Mouse (Mus musculus) liver, embryonic 14.5 days (tissue): ENCODE measurements at regions not wholly inside any gene's neighbourhood (a gene's known extent, or its start where the extent isn't known, plus 50 kb on each side); places are given as distances from the start of the nearest gene placed in this dataset.

Experiments
- ATAC-seq: fragments of 200-750 bp; cut with Nextera tagmentation; 2 replicates; pipeline ENCODE4 v1.8.0; 2017; ENCODE audit warnings: moderate number of reproducible peaks, mild to moderate bottlenecking, moderate library complexity; ENCODE audit not compliant: insufficient read depth
- DNase-seq, 3 experiments: peaks; one replicate each; pipeline ENCODE4 v3.0.0-alpha.2; 2012 to 2013; ENCODE audit warnings: low read depth in 3 of 3, low spot score in 3 of 3
- H3K27ac ChIP-seq: fragments of 300-500 bp; sonication (generic); 2 replicates; pipeline ENCODE4 v1.5.1; 2014; ENCODE audit warnings: moderate library complexity, mild to moderate bottlenecking, control low read depth, inconsistent platforms
- H3K27me3 ChIP-seq: fragments of 300-500 bp; sonication (generic); 2 replicates; pipeline ENCODE4 v1.6.1; 2014; ENCODE audit warnings: mild to moderate bottlenecking, low read length, moderate library complexity; ENCODE audit not compliant: control insufficient read depth, insufficient read depth
- H3K36me3 ChIP-seq: fragments of 300-500 bp; sonication (generic); replicated peaks from 2 replicates; pipeline ENCODE4 v1.6.1; 2014; ENCODE audit warnings: low read depth; ENCODE audit not compliant: control insufficient read depth, insufficient read depth
- H3K4me1 ChIP-seq, 2 experiments: fragments of 200-500 bp in 1 of 2; fragments of 300-500 bp in 1 of 2; sonication (generic) in 1 of 2; replicated peaks; 2 replicates each; pipeline ENCODE4 v1.6.1; 2012 to 2014; ENCODE audit warnings: antibody characterized with exemption in 1 of 2, inconsistent platforms in 1 of 2, low read length in 1 of 2; ENCODE audit not compliant: control insufficient read depth in 2 of 2, insufficient read depth in 2 of 2
- H3K4me2 ChIP-seq: fragments of 300-500 bp; sonication (generic); 2 replicates; pipeline ENCODE4 v1.6.1; 2014; ENCODE audit warnings: low read depth, mild to moderate bottlenecking, control low read depth, moderate library complexity
- H3K4me3 ChIP-seq, 2 experiments: fragments of 200-500 bp in 1 of 2; fragments of 300-500 bp in 1 of 2; sonication (generic) in 1 of 2; 2 replicates each; pipeline ENCODE4 v1.5.1; 2012 to 2014; ENCODE audit warnings: low read depth in 2 of 2, low read length in 2 of 2, mild to moderate bottlenecking in 2 of 2, control low read depth in 1 of 2, inconsistent platforms in 1 of 2, moderate library complexity in 1 of 2; ENCODE audit not compliant: insufficient read depth in 1 of 2
- H3K9ac ChIP-seq: fragments of 300-500 bp; sonication (generic); replicated peaks from 2 replicates; pipeline ENCODE4 v1.6.1; 2014; ENCODE audit warnings: mild to moderate bottlenecking, control low read depth, moderate library complexity
- H3K9me3 ChIP-seq: fragments of 300-500 bp; sonication (generic); 2 replicates; pipeline ENCODE4 v1.6.1; 2016; ENCODE audit warnings: low read length, mixed read lengths; ENCODE audit not compliant: control insufficient read depth
- CTCF ChIP-seq: IDR thresholded peaks from 2 replicates; pipeline ENCODE4 v1.5.1; 2016; ENCODE audit warnings: antibody characterized with exemption, low read depth, control low read depth
- EP300 ChIP-seq: IDR thresholded peaks from 2 replicates; pipeline ENCODE4 v1.6.1; 2016; ENCODE audit warnings: antibody characterized with exemption, low read depth
- WGBS: fragments of 180-500 bp; shearing (Covaris S2); extraction: QIAGEN DNeasy Blood & Tissue Kit; methylation state at CpG from one replicate; pipeline ENCODE4 v1.1.7; 2014; ENCODE audit not compliant: insufficient replicate concordance; 5-methylcytosine and 5-hydroxymethylcytosine counted together

GRCm38 (mm10) chr4:127452081-127452480 lies 94.1 kb upstream of the Gjb5 start:
- Histone ChIP-seq H3K4me2 (no peak overlapping the region), H3K36me3 (no peaks in the 10 kb centered on the region), H3K9ac (no peak overlapping the region), H3K27ac (no peak overlapping the region), H3K27me3 (no peaks in the 10 kb centered on the region), H3K4me3 (no peak overlapping the region), H3K4me1 (no peaks in the 10 kb centered on the region), H3K9me3 (no peaks in the 10 kb centered on the region)
- 62% methylated on average over 8 of the region's 8 CpGs for WGBS
- DNase-seq (no peak), ATAC-seq (no peak)
- TF ChIP-seq CTCF, result no peak
- TF ChIP-seq EP300, result no peak

DNA sequence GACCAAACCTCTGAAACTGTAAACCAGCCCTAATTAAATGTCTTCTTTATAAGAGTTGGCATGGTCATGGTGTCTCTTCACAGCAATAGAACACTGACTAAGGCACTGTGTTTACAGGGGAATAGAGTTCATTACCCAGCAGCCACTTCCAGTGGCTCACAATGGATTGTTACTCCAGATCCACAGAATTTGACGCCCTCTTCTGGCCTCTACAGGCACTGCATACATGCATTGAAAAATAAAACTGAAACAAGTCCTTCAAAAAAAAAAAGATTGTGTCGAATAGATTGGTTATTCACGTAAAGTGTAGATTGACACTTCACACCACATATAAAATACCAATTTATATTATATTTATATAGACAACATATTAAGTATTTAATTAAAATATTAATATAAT lies 87.3 kb upstream of the Gjb5 start:
- H3K9ac ChIP-seq, result no peak overlapping the region
- no peak for DNase-seq
- H3K4me1 ChIP-seq, result no peaks in the 10 kb centered on the region
- H3K4me3 ChIP-seq, result no peak overlapping the region
- H3K27me3 ChIP-seq, result no peaks in the 10 kb centered on the region
- no peak for TF ChIP-seq EP300
- TF ChIP-seq CTCF, result no peak
- ATAC-seq, result no peak
- no peak overlapping the region for H3K4me2 ChIP-seq
- H3K27ac ChIP-seq, result no peak overlapping the region
- no peaks in the 10 kb centered on the region for H3K9me3 ChIP-seq
- no peaks in the 10 kb centered on the region for H3K36me3 ChIP-seq
- WGBS, result 59% methylated on average over 3 of the region's 3 CpGs

DNA sequence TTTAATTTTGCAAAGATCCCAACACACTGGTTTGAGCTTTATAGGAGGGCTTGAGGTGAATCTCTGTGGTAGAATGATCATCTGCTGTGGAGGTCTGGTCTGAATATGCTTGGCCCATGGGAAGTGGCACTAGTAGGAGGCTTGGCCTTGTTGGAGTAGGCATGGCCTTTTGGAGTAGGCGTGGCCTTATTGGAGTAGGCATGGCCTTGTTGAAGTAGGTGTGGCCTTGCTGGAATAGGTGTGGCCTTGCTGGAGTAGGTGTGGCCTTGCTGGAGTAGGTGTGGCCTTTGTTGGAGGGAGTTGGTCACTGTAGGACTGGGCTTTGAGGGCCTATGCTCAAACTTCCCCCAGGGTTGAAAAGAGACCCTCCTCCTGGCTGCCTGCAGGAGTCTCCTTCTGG lies 86.1 kb upstream of the Gjb5 start:
- H3K27ac ChIP-seq, result no peak overlapping the region
- no peak overlapping the region for H3K4me3 ChIP-seq
- no peak for ATAC-seq
- TF ChIP-seq EP300, result no peak
- TF ChIP-seq CTCF, result no peak
- H3K27me3 ChIP-seq, result no peaks in the 10 kb centered on the region
- no peaks in the 10 kb centered on the region for H3K36me3 ChIP-seq
- H3K9ac ChIP-seq, result no peak overlapping the region
- DNase-seq, result no peak
- no peaks in the 10 kb centered on the region for H3K4me1 ChIP-seq
- no peak overlapping the region for H3K4me2 ChIP-seq
- 44% methylated on average over 1 of the region's 1 CpGs for WGBS
- H3K9me3 ChIP-seq, result no peaks in the 10 kb centered on the region

GRCm38 (mm10) chr4:127442001-127442400 lies 84.0 kb upstream of the Gjb5 start:
- no peak overlapping the region for H3K27ac ChIP-seq
- TF ChIP-seq EP300 (no peak), CTCF (no peak)

DNA sequence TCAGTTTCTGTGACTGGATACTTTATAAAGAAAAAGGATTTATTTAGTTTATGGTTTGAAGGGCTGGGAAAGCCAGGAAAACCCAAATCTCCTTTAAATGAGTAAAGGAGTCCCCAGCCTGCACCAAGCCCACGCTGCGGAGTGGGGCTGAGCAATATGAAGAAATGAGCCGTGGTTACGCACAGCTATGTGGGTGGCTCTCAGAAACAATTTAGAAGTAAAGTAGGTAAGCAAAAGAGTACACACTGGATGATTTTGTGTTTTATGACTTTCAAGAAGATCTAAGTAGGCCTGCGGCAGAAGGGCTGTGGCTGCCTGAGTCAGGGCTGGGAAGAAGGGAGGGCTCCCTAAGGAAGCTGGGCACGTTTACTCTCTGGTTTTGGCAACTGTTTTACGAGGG lies 82.6 kb upstream of the Gjb5 start:
- Histone ChIP-seq H3K4me1 (no peaks in the 10 kb centered on the region), H3K27me3 (no peaks in the 10 kb centered on the region), H3K4me2 (no peak overlapping the region), H3K9ac (no peak overlapping the region), H3K9me3 (no peaks in the 10 kb centered on the region), H3K4me3 (no peak overlapping the region), H3K36me3 (no peaks in the 10 kb centered on the region), H3K27ac (no peak overlapping the region)
- DNase-seq, result no peak
- 63% methylated on average over 7 of the region's 7 CpGs for WGBS
- TF ChIP-seq EP300, result no peak
- TF ChIP-seq CTCF, result no peak
- ATAC-seq, result no peak

More at GRCm38 (mm10) chr4:127442001-127442400, 84.0 kb upstream of the Gjb5 start:
- no peak overlapping the region for H3K9ac ChIP-seq
- ATAC-seq, result no peak
- no peak overlapping the region for H3K4me2 ChIP-seq
- no peak overlapping the region for H3K4me3 ChIP-seq
- DNase-seq, result no peak
- 75% methylated on average over 4 of the region's 4 CpGs for WGBS
- no peaks in the 10 kb centered on the region for H3K36me3 ChIP-seq
- no peaks in the 10 kb centered on the region for H3K27me3 ChIP-seq
- no peaks in the 10 kb centered on the region for H3K9me3 ChIP-seq
- no peaks in the 10 kb centered on the region for H3K4me1 ChIP-seq

DNA sequence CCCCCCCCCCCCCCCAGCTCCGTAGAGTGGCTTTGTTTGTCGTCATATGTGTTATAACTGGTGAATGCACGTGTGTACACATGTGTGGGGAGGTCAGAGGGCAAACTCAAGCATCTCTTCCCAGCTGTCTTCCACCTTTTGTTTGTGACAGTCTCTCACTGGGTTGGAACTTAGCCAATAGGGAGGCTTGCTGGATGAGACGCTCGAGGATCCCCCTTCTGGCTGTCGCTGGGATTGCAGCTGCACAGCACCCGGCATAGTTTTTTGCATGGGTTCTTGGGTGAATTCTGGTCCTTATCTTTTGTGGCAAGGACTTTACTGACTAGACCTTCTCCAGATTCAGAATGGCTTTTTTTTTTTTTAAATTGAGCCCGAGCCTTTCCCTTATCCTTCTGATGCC lies 77.1 kb upstream of the Gjb5 start:
- Histone ChIP-seq H3K4me2 (no peak overlapping the region), H3K36me3 (no peaks in the 10 kb centered on the region), H3K27ac (no peak overlapping the region), H3K27me3 (no peaks in the 10 kb centered on the region), H3K4me1 (no peaks in the 10 kb centered on the region), H3K9me3 (no peaks in the 10 kb centered on the region), H3K9ac (no peak overlapping the region), H3K4me3 (no peak overlapping the region)
- TF ChIP-seq EP300 (no peak), CTCF (peak; percentile 62)
- ATAC-seq, result no peak
- 13% methylated on average over 8 of the region's 8 CpGs for WGBS
- DNase-seq, result no peak
